ENCODE assay signal across 9 mouse cellular contexts in genomic region chr10:89224524-89224923, GRCm38 (mm10).
DNase-seq lines count a peak whose midpoint lies in the region; ATAC-seq and TF ChIP-seq lines count a peak whose summit lies in the region.
"Had no signal": no experiment of that assay in that cellular context is flagged by ENCODE, and none has a peak within 500 bp of the region (broad histone marks: within the 10 kb centered on the region; RNA-seq: fewer than 3 reads in every experiment).

No protein-coding gene starts in this region.

- no peak overlapping the region for H3K27ac ChIP-seq in heart, embryonic 12.5 days (ENCODE audit: poor library complexity, severe bottlenecking)
- no peak overlapping the region for H3K27ac ChIP-seq in stomach, postnatal 0 days (replicated peaks)
- H3K27ac ChIP-seq: heart, embryonic 15.5 days had no signal

- H3K4me2 ChIP-seq in heart, embryonic 12.5 days: no peak overlapping the region
- H3K4me2 ChIP-seq in stomach, postnatal 0 days (replicated peaks; ENCODE audit: low read depth): no peak overlapping the region
- H3K4me2 ChIP-seq: heart, embryonic 15.5 days had no signal

- H3K9me3 ChIP-seq in heart, embryonic 12.5 days (replicated peaks): no peaks in the 10 kb centered on the region
- H3K9me3 ChIP-seq in stomach, postnatal 0 days (ENCODE audit: control insufficient read depth, low read length): no peaks in the 10 kb centered on the region
- H3K9me3 ChIP-seq: heart, embryonic 15.5 days had no signal

- no peaks in the 10 kb centered on the region for H3K36me3 ChIP-seq in heart, embryonic 12.5 days
- no peaks in the 10 kb centered on the region for H3K36me3 ChIP-seq in stomach, postnatal 0 days (ENCODE audit: control insufficient read depth, insufficient read depth, low read length)
- H3K36me3 ChIP-seq: heart, embryonic 15.5 days had no signal

- DNase-seq in heart, postnatal 14 days: peak; percentile 37 to 60
- DNase-seq in urinary bladder, postnatal 25 days (ENCODE audit: low spot score): peak; percentile 11
- no peak for DNase-seq in urinary bladder, adult 2 months (ENCODE audit: low spot score)
- DNase-seq in hindlimb bud, embryonic 11.5 days (ENCODE audit: extremely low spot score, low read depth, low spot score): peak; percentile 71
- DNase-seq in stomach, postnatal 0 days (ENCODE audit: low spot score): peak; percentile 36
- no peak for DNase-seq in layer of hippocampus, adult 9-10 months (ENCODE audit: low spot score)
- no peak for DNase-seq in cerebellum, adult 18-20 months

- H3K4me3 ChIP-seq in heart, embryonic 12.5 days: no peak overlapping the region
- H3K4me3 ChIP-seq in stomach, postnatal 0 days (ENCODE audit: low read depth, low read length): no peak overlapping the region
- H3K4me3 ChIP-seq: heart, embryonic 15.5 days had no signal

- no peak for TF ChIP-seq CTCF in stomach, postnatal 0 days (IDR thresholded peaks at IDR 0.05; ENCODE audit: low read depth)

- intact Hi-C loops in heart, postnatal 14 days (cut with DNase I): no loop called here

- H3K4me1 ChIP-seq in heart, embryonic 12.5 days (replicated peaks): no peaks in the 10 kb centered on the region
- no peaks in the 10 kb centered on the region for H3K4me1 ChIP-seq in stomach, postnatal 0 days (replicated peaks; ENCODE audit: control insufficient read depth, insufficient read depth)
- H3K4me1 ChIP-seq: heart, embryonic 15.5 days had no signal

- H3K27me3 ChIP-seq in heart, embryonic 12.5 days (replicated peaks): no peaks in the 10 kb centered on the region
- no peaks in the 10 kb centered on the region for H3K27me3 ChIP-seq in stomach, postnatal 0 days (ENCODE audit: control insufficient read depth, insufficient read depth, low read length)
- H3K27me3 ChIP-seq: heart, embryonic 15.5 days had no signal

- H3K9ac ChIP-seq in heart, embryonic 12.5 days: no peak overlapping the region
- H3K9ac ChIP-seq in stomach, postnatal 0 days (ENCODE audit: low read length): no peak overlapping the region
- H3K9ac ChIP-seq: heart, embryonic 15.5 days had no signal

- 32% methylated on average over 7 of the region's 7 CpGs for WGBS in heart, embryonic 12.5 days
- WGBS in stomach, postnatal 0 days: 24% methylated on average over 7 of the region's 7 CpGs

- no peak for ATAC-seq in heart, embryonic 12.5 days (ENCODE audit: insufficient number of reproducible peaks, low FRiP score)
- no peak for ATAC-seq in stomach, postnatal 0 days (ENCODE audit: low FRiP score, low TSS enrichment)

- TF ChIP-seq EP300 in stomach, postnatal 0 days (optimal IDR thresholded peaks at IDR 0.05): no peak

Comparison
In these comparisons a context has a peak if more than half of its experiments do, and no peak if none do; other contexts are left out.
1. DNase-seq: peak in heart, postnatal 14 days (2 of 2), urinary bladder, postnatal 25 days (single experiment), hindlimb bud, embryonic 11.5 days (single experiment) and stomach, postnatal 0 days (single experiment); none in urinary bladder, adult 2 months (single experiment), layer of hippocampus, adult 9-10 months (single experiment) and cerebellum, adult 18-20 months (0 of 2).